Mouse (Mus musculus): ENCODE measurements around the gene Phf12.

Phf12 gene

DNA sequence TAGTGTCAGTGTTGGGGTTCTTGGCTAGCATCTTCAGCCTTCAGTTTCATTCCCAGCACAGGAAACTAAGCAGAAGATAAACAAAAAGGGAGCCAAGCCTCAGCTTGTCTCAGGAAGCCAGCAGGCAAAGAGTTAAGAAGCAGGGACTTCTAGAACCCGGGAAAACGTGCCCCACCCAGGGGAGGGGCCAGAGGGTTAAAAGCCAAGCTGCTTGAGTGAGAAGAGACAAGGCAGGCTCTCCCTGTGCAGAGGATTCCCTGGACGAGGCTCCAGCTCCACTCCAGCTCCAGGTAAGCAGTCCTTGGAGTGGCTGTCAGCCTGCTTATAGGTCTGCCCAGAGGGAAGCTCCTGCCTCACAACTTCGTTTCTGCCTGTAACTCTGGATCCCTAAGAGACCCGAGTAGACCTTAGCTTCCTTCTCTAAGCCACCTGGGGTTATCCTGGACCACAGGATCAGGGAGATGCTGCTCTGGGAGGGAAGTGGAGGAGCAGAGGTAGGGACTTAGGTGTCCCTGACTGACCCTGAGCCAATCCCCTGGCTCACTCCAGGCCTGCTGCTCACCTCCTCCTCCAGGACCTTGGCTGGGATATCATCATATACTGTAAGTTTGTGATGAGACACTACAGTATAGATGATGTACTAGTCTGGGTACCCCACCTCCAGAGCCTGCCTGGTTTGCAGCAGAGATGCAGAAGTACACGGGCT is 90.0 kb downstream of the Phf12 start:
- no peak for DNase-seq (ENCODE audit: low spot score in 2 of 2)

DNA sequence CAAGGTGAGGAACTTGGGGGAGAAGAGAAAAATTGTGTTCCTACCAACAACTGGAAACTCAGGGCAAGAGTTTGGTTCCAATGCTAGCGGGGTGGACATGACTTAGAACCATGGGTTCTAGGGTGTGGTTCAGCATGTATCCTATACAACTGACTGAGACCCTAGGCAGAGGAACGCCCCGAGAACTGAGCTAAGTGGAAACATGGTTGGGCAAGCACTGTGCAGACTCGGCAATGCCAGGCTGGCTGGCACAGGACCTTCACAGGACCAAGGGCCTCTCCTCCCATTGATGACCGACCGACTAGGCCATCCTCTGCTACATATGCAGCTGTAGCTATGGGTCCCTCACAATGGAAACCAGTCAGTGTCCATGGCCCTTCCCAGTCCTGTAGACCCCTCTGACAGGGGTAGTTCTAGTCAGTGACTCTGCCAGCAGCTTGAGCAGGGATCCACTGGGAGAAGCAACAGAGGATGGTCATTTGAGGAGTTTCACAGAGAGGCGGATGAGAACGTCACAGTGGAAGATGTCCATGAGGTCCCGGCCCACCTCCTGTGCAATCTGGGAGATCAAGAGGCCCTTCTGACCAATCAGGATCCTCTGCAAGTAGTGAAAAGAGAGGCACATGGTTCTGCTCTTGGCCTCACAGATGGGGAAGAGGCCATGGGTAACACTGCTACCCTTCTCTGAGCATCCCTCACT is 91.2 kb downstream of the Phf12 start:
- no peak for DNase-seq (ENCODE audit: low spot score in 2 of 2)

DNA sequence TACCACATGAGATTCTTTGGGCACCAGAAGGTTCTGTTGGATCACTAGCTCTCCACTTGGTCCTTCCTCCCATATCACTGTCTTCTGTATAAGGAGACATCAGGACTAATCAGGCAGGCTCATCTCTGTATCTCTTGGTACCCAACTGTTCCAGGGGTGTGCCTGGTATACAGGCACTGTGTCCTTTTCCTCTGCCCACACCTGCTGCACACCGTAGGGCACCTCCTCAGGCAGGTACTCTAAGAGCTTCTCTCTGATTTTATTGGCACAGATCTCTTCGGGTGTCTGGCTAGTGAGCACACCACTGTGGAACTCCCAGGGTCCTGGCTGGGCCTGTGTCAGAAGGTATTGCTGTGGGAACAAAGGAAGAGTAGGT is 91.7 kb downstream of the Phf12 start:
- DNase-seq (ENCODE audit: low spot score in 2 of 2), result no peak

DNA sequence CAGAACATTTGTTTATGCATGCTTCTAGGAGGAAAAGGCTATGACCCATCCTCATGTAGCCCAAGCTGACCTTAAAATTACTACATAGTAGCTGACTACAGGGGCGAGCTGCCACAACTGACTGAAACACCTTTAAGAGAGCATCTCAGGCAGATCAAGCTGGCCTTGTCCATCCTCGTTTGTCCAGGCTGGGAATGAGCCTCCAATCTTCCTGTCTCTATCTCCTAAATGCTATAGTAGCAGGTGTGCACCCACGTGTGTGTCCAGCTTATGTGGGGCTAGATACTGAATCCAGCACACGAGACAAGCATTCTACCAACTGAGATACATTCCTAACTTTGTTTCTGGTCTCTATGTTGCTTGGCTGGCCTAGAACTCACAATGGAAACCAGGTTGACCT is 92.1 kb downstream of the Phf12 start:
- DNase-seq (ENCODE audit: low spot score in 2 of 2), result no peak

Data from frontal cortex, postnatal 14 days (tissue).